8 mouse cellular contexts compared by ENCODE assay signal in the genomic region with DNA sequence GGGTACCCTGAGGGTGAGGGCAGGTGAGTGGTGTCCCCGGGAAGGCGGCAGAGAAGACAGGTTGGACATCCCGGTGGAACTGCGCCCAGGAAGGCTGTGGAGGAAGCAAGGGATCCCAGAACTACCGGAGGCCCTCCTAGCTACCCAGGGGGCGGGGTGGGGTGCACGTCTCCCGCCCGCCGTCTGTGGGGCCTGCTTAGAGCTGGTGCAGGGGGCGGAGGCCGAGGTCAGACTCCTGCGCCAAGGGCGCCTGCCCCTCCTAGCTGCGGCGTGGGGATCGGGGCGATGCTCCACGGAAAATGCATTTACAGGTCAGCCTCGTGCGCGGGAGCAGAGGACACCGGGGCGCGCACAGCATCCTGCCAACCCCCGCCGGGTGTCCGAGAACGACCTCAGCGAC. TPM values are rescaled to one million over a fixed set of nuclear protein-coding genes. Genes with fewer than 3 reads are reported as not detected.
DNase-seq lines count a peak whose midpoint lies in the region; ATAC-seq lines count a peak whose summit lies in the region.

No protein-coding gene starts in this region.

- peak overlapping the region; percentile 94 for H3K4me2 ChIP-seq in midbrain, embryonic 11.5 days

- 1% methylated on average over 29 of the region's 30 CpGs for WGBS in midbrain, embryonic 11.5 days

- H3K9ac ChIP-seq in midbrain, embryonic 11.5 days (ENCODE audit: low read length): peak overlapping the region; percentile 74

- peak overlapping the region; percentile 53 for H3K4me3 ChIP-seq in midbrain, embryonic 11.5 days (ENCODE audit: low read depth, low read length)

- H3K9me3 ChIP-seq in midbrain, embryonic 11.5 days (ENCODE audit: control insufficient read depth, low read length): no peaks in the 10 kb centered on the region

- no peak overlapping the region for H3K27ac ChIP-seq in midbrain, embryonic 11.5 days (ENCODE audit: low read depth, low read length)

- H3K27me3 ChIP-seq in midbrain, embryonic 11.5 days (ENCODE audit: control insufficient read depth, insufficient read depth, low read length): peaks cover 10% of the 10 kb centered on the region

- ATAC-seq in inflammation-experienced regulatory T-cells, adult 6 months: peak; percentile 17
- ATAC-seq in midbrain, embryonic 11.5 days (ENCODE audit: low FRiP score): peak; percentile 15; the same call in 1 of the 2 replicates

- no peaks in the 10 kb centered on the region for H3K36me3 ChIP-seq in midbrain, embryonic 11.5 days (ENCODE audit: control insufficient read depth, insufficient read depth, low read length)

- DNase-seq in cerebellum, adult 9-11 months: peak; percentile 48
- no peak for DNase-seq in cerebellum, adult 8-10 months
- peak; percentile 26 for DNase-seq in right cerebral cortex, postnatal 4 days
- DNase-seq in right cerebral cortex, postnatal 36 days (ENCODE audit: low spot score in 2 of 2): no peak
- DNase-seq in midbrain, embryonic 11.5 days (ENCODE audit: low spot score, missing footprints): peak; percentile 90
- DNase-seq in retina, postnatal 1 day: no peak
- no peak for DNase-seq in spleen, postnatal 14 days (ENCODE audit: low spot score in 2 of 2)

- H3K4me1 ChIP-seq in midbrain, embryonic 11.5 days (ENCODE audit: control insufficient read depth, insufficient read depth, low read length): peaks cover 34% of the 10 kb centered on the region

RNA-seq across cellular contexts. Expression of a gene that starts 0.4 kb away (rescaled TPM):
- 1 to 10 TPM; 1.3 to 2.4 (median 1.4) TPM for polyA plus RNA-seq in inflammation-experienced regulatory T-cells, adult 6 months (2017; shearing (Covaris generic))
- 6.3 and 9.2 TPM in 2 replicates for polyA plus RNA-seq in midbrain, embryonic 11.5 days (2014; fragmentation: Nextera tagmentation; extraction: Ambion mirVana)

RNA-seq across cellular contexts. Expression of a gene that starts 0.5 kb away (rescaled TPM):
- polyA plus RNA-seq in inflammation-experienced regulatory T-cells, adult 6 months (2017; shearing (Covaris generic)): 1 to 10 TPM in 2 of 3 experiments, under 1 TPM in 1; 0.86 to 1.5 (median 1.0) TPM
- 0.18 and 0.52 TPM in 2 replicates for polyA plus RNA-seq in midbrain, embryonic 11.5 days (2014; fragmentation: Nextera tagmentation; extraction: Ambion mirVana)

RNA-seq across cellular contexts. Expression of a gene that starts 14.6 kb away (rescaled TPM):
- 10 to 100 TPM; 35.7 to 40.3 (median 38.6) TPM for polyA plus RNA-seq in inflammation-experienced regulatory T-cells, adult 6 months (2017; shearing (Covaris generic))
- 40.4 and 41.5 TPM in 2 replicates for polyA plus RNA-seq in midbrain, embryonic 11.5 days (2014; fragmentation: Nextera tagmentation; extraction: Ambion mirVana)

RNA-seq across cellular contexts. Expression of a gene that starts 30.7 kb away (rescaled TPM):
- polyA plus RNA-seq in inflammation-experienced regulatory T-cells, adult 6 months (2017; shearing (Covaris generic)): 100 to 1,000 TPM; 100 to 149 (median 102) TPM
- 152 and 167 TPM in 2 replicates for polyA plus RNA-seq in midbrain, embryonic 11.5 days (2014; fragmentation: Nextera tagmentation; extraction: Ambion mirVana)

RNA-seq across cellular contexts. Expression of a gene that starts 38.4 kb away (rescaled TPM):
- polyA plus RNA-seq in inflammation-experienced regulatory T-cells, adult 6 months (2017; shearing (Covaris generic)): 10 to 100 TPM; 16.8 to 30.5 (median 21.6) TPM
- 98.9 and 103 TPM in 2 replicates for polyA plus RNA-seq in midbrain, embryonic 11.5 days (2014; fragmentation: Nextera tagmentation; extraction: Ambion mirVana)

Comparison
In these comparisons a context has a peak if more than half of its experiments do, and no peak if none do; other contexts are left out.
1. DNase-seq: peak in cerebellum, adult 9-11 months (single experiment), right cerebral cortex, postnatal 4 days (single experiment) and midbrain, embryonic 11.5 days (single experiment); none in cerebellum, adult 8-10 months (single experiment), right cerebral cortex, postnatal 36 days (0 of 2), retina, postnatal 1 day (single experiment) and spleen, postnatal 14 days (0 of 2).